Mouse (Mus musculus) right cerebral cortex, postnatal 10 days (tissue): ENCODE measurements at regions not wholly inside any gene's neighbourhood (a gene's known extent, or its start where the extent isn't known, plus 50 kb on each side); places are given as distances from the start of the nearest gene placed in this dataset.

Source experiments
- DNase-seq, 2 experiments: peaks; one replicate each; pipeline ENCODE4 v3.0.0; 2021; ENCODE audit warnings: low spot score in 2 of 2

GRCm38 (mm10) chr14:106190721-106191120, 84.7 kb downstream of the Trim52 start:
- no peak for DNase-seq

- DNase-seq = no peak
Observed at GRCm38 (mm10) chr14:106193583-106193982, 87.6 kb downstream of the Trim52 start.

GRCm38 (mm10) chr14:106194104-106194503, 88.1 kb downstream of the Trim52 start:
- no peak for DNase-seq

- DNase-seq = no peak
Observed at GRCm38 (mm10) chr14:106197826-106198225, 91.8 kb downstream of the Trim52 start.

- DNase-seq = no peak
Observed at GRCm38 (mm10) chr14:106199109-106199508, 93.1 kb downstream of the Trim52 start.

- no peak for DNase-seq
Observed at GRCm38 (mm10) chr14:106199536-106200319, 93.7 kb downstream of the Trim52 start.

- DNase-seq = no peak
Observed at GRCm38 (mm10) chr14:106211062-106211461, 105.1 kb downstream of the Trim52 start.

GRCm38 (mm10) chr14:106217681-106218080, 111.7 kb downstream of the Trim52 start:
- DNase-seq = no peak

- DNase-seq = no peak
Observed at GRCm38 (mm10) chr14:106219293-106219797, 113.3 kb downstream of the Trim52 start.

GRCm38 (mm10) chr14:106225401-106225800, 119.4 kb downstream of the Trim52 start:
- no peak for DNase-seq

GRCm38 (mm10) chr14:106241721-106242405, 135.9 kb downstream of the Trim52 start:
- no peak for DNase-seq

GRCm38 (mm10) chr14:106259396-106260108, 153.6 kb downstream of the Trim52 start:
- DNase-seq = no peak

GRCm38 (mm10) chr14:106265290-106265689, 159.3 kb downstream of the Trim52 start:
- DNase-seq = no peak

- no peak for DNase-seq
Observed at GRCm38 (mm10) chr14:106267679-106268561, 161.9 kb downstream of the Trim52 start.

- peak; percentile 22 to 29 for DNase-seq
Observed at GRCm38 (mm10) chr14:106269680-106270079, 163.7 kb downstream of the Trim52 start.

GRCm38 (mm10) chr14:106313558-106313957, 207.6 kb downstream of the Trim52 start:
- DNase-seq = no peak

GRCm38 (mm10) chr14:106314079-106314551, 208.1 kb downstream of the Trim52 start:
- DNase-seq = no peak

- DNase-seq = no peak
Observed at GRCm38 (mm10) chr14:106318767-106319166, 212.8 kb downstream of the Trim52 start.

- DNase-seq = no peak
Observed at GRCm38 (mm10) chr14:106327653-106328283, 221.8 kb downstream of the Trim52 start.

GRCm38 (mm10) chr14:106364767-106365623, 259.0 kb downstream of the Trim52 start:
- DNase-seq = no peak
